In genomic region chr13:5549175-5549574, GRCm38 (mm10) we compare ENCODE assay signal across 16 mouse cellular contexts.
"Had no signal": no experiment of that assay in that cellular context is flagged by ENCODE, and none has a peak within 500 bp of the region (broad histone marks: within the 10 kb centered on the region; RNA-seq: fewer than 3 reads in every experiment).

No protein-coding gene starts in this region.

- H3K36me3 ChIP-seq: kidney, embryonic 15.5 days; liver, embryonic 13.5 days; lung, embryonic 15.5 days; neural tube, embryonic 15.5 days had no signal

- H3K27ac ChIP-seq: kidney, embryonic 15.5 days; layer of hippocampus, adult 2 months; left cerebral cortex, adult 2 months; liver, embryonic 13.5 days; lung, embryonic 15.5 days; neural tube, embryonic 15.5 days had no signal

- H3K4me2 ChIP-seq: kidney, embryonic 15.5 days; liver, embryonic 13.5 days; lung, embryonic 15.5 days; neural tube, embryonic 15.5 days had no signal

- H3K9me3 ChIP-seq: kidney, embryonic 15.5 days; liver, embryonic 13.5 days; lung, embryonic 15.5 days; neural tube, embryonic 15.5 days had no signal

- ATAC-seq: inflammation-experienced regulatory T-cells, adult 6 months; liver, postnatal 0 days had no signal

- H3K27me3 ChIP-seq: kidney, embryonic 15.5 days; liver, embryonic 13.5 days; lung, embryonic 15.5 days; neural tube, embryonic 15.5 days had no signal

- H3K4me1 ChIP-seq: kidney, embryonic 15.5 days; liver, embryonic 13.5 days; lung, embryonic 15.5 days; neural tube, embryonic 15.5 days had no signal

- H3K9ac ChIP-seq: kidney, embryonic 15.5 days; liver, embryonic 13.5 days; liver, postnatal 0 days; lung, embryonic 15.5 days; neural tube, embryonic 15.5 days had no signal

- DNase-seq: kidney, adult 2 months; kidney, postnatal 36 days; liver; liver, embryonic 13.5 days; liver, postnatal 0 days; midbrain, embryonic 14.5 days; right cerebral cortex, adult 18-20 months; right cerebral cortex, postnatal 25 days; thymus, postnatal 36 days had no signal

- H3K4me3 ChIP-seq: kidney, embryonic 15.5 days; layer of hippocampus, adult 2 months; left cerebral cortex, adult 2 months; liver, embryonic 13.5 days; lung, embryonic 15.5 days; myocyte; neural tube, embryonic 15.5 days had no signal
